Mouse (Mus musculus): ENCODE measurements around the gene Pnpo. TPM values are rescaled to one million over a fixed set of nuclear protein-coding genes. Genes with fewer than 3 reads are reported as not detected.

The Pnpo gene
- 8.0 TPM for polyA plus RNA-seq (2015; fragmentation: Illumina TruSeq; extraction: RNeasy Lipid Tissue Mini Kit (QIAGEN cat#74804); ENCODE audit: insufficient read depth, low read depth, low replicate concordance)

DNA sequence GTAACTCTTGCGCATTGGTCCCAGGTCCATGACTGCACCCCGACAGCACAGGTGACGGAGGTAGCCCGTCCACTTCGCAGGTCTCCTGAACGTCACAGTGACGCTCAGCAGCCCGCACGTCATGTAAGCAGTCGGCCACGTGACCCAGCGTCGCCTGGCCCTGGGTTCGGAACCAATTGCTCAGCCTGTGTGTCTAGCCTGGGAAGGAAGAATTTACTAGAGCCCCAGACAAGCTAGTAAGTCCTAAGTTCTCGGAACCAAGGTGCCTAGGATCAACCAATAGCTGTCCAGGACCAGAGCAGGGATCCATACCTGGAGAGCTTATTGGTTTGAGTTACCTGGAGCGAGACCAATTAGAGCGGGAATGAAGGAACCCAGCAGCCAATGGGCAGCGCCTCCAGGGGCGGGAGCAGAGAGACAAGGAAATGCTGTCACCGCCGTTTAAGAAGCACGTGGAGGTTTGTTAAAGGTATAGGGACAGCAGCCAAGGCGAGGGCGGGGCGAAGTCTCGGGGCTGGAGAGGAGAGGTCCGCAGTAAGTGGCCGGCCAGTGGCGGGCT lies at the start of gene Pnpo:
Pnpo (minus strand) TSS at position 241 of the 559 bp plus-strand sequence.

DNA sequence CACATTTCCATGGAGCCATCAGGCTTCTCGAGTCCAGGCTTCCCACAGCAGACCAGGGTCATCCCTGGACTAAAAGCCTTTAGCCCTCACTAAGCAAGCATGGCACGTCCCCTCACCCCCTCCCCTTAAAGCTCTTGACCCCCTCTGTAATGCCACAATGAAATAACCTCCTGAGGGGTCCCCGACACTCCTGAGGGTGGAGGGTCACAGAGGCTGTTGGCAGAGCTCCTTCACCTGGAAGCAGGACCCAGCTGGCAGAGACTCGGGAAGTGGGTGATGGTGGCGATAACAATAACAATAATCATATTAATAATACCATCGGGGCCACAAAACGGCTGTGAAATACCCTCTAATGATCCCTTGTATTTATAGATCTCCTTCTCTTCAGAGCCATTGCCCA lies 39.1 kb upstream of the Pnpo start, which contains the start of gene Sp2:
Sp2 (minus strand) TSS at position 101 of the 400 bp plus-strand sequence.

DNA sequence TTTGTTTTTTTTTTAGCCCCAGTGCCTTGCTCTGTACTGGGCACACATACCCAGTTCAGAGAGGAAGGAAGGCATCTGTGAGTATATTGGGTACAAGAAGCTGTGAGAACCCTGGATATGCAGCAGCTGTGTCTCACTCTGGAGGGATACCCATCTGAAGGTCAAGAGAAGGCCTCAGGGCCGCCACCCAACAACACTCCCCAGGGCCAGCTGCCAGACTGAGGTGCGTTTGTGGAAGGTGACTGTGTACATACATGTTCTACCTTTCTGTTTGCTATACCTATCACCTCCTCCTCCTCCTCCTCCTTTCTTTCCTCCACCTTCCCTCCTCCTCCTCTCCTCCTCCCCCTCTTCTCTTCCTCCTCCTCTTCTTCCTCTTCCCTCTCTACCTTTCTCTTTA lies 15.7 kb downstream of the Pnpo start, which contains the start of gene Prr15l:
Prr15l (plus strand) TSS at position 17 of the 400 bp plus-strand sequence.

DNA sequence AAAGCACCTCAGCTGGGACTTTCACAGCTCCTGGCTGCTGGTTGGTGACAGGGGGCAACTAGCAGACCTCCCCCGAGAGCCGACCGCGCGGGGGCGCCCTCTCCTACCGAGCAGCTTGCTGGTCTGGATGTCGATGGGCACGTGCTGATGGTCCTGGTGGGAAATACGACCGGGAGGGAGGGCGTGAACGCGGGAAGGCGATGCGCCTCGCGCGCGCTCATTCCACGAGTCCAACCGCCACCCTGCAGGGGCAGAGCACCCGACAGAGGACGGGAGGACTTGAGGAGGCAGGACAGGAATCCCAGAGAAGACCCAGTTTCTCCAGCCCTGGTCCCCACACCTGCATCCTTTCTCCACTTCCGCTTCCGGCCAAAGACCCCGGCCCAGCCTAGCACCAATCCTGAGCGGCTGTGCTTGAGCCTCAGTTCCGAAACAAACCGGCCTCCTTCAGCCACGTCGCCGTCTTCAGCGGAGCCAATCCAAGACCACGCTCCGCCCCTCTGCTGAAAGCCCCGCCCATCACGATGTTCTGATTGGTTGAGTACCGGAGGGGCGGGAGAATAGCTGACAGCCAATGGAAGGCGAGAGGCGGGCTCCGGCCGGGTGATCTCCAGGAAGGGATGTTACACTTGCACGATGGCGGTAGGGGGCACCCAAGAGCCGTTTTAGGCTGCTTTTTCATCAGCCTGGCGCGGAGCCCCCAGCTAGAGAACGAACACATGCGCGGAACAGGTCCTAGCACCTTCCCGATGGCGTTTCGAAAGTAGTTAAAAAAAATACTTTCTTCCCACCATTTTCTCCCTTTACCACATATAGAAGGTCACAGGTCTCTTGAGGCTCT lies 27.5 kb downstream of the Pnpo start, which contains the start of gene Cdk5rap3:
Cdk5rap3 (minus strand) TSS at position 453 of the 841 bp plus-strand sequence.

Other genes starting within 250 kb of the Pnpo start
- 7.6 TPM for gene Snx11, start 166.4 kb downstream of the Pnpo start, polyA plus RNA-seq (2015; fragmentation: Illumina TruSeq; extraction: RNeasy Lipid Tissue Mini Kit (QIAGEN cat#74804); ENCODE audit: insufficient read depth, low read depth, low replicate concordance)
- 10.8 TPM for gene Cbx1, start 154.9 kb downstream of the Pnpo start, polyA plus RNA-seq (2015; fragmentation: Illumina TruSeq; extraction: RNeasy Lipid Tissue Mini Kit (QIAGEN cat#74804); ENCODE audit: insufficient read depth, low read depth, low replicate concordance)
- gene Nfe2l1, start 114.0 kb downstream of the Pnpo start, polyA plus RNA-seq (2015; fragmentation: Illumina TruSeq; extraction: RNeasy Lipid Tissue Mini Kit (QIAGEN cat#74804); ENCODE audit: insufficient read depth, low read depth, low replicate concordance), result 32.6 TPM
- 123 TPM for gene Copz2, start 94.1 kb downstream of the Pnpo start, polyA plus RNA-seq (2015; fragmentation: Illumina TruSeq; extraction: RNeasy Lipid Tissue Mini Kit (QIAGEN cat#74804); ENCODE audit: insufficient read depth, low read depth, low replicate concordance)
- gene Cdk5rap3, start 27.5 kb downstream of the Pnpo start, polyA plus RNA-seq (2015; fragmentation: Illumina TruSeq; extraction: RNeasy Lipid Tissue Mini Kit (QIAGEN cat#74804); ENCODE audit: insufficient read depth, low read depth, low replicate concordance), result 40.0 TPM
- gene Prr15l, start 15.9 kb downstream of the Pnpo start, polyA plus RNA-seq (2015; fragmentation: Illumina TruSeq; extraction: RNeasy Lipid Tissue Mini Kit (QIAGEN cat#74804); ENCODE audit: insufficient read depth, low read depth, low replicate concordance), result 36.3 TPM
- 3.1 TPM for gene Sp2, start 39.0 kb upstream of the Pnpo start, polyA plus RNA-seq (2015; fragmentation: Illumina TruSeq; extraction: RNeasy Lipid Tissue Mini Kit (QIAGEN cat#74804); ENCODE audit: insufficient read depth, low read depth, low replicate concordance)
- gene Sp6, start 69.4 kb upstream of the Pnpo start, polyA plus RNA-seq (2015; fragmentation: Illumina TruSeq; extraction: RNeasy Lipid Tissue Mini Kit (QIAGEN cat#74804); ENCODE audit: insufficient read depth, low read depth, low replicate concordance), result 0.30 TPM
- 4.0 TPM for gene Scrn2, start 86.0 kb upstream of the Pnpo start, polyA plus RNA-seq (2015; fragmentation: Illumina TruSeq; extraction: RNeasy Lipid Tissue Mini Kit (QIAGEN cat#74804); ENCODE audit: insufficient read depth, low read depth, low replicate concordance)
- not detected for gene Lrrc46, start 97.4 kb upstream of the Pnpo start, polyA plus RNA-seq (2015; fragmentation: Illumina TruSeq; extraction: RNeasy Lipid Tissue Mini Kit (QIAGEN cat#74804); ENCODE audit: insufficient read depth, low read depth, low replicate concordance)
- 12.3 TPM for gene Mrpl10, start 97.6 kb upstream of the Pnpo start, polyA plus RNA-seq (2015; fragmentation: Illumina TruSeq; extraction: RNeasy Lipid Tissue Mini Kit (QIAGEN cat#74804); ENCODE audit: insufficient read depth, low read depth, low replicate concordance)
- gene Osbpl7, start 106.6 kb upstream of the Pnpo start, polyA plus RNA-seq (2015; fragmentation: Illumina TruSeq; extraction: RNeasy Lipid Tissue Mini Kit (QIAGEN cat#74804); ENCODE audit: insufficient read depth, low read depth, low replicate concordance), result 3.8 TPM
- gene Tbx21, start 171.3 kb upstream of the Pnpo start, polyA plus RNA-seq (2015; fragmentation: Illumina TruSeq; extraction: RNeasy Lipid Tissue Mini Kit (QIAGEN cat#74804); ENCODE audit: insufficient read depth, low read depth, low replicate concordance), result not detected
- 5.3 TPM for gene Tbkbp1, start 207.5 kb upstream of the Pnpo start, polyA plus RNA-seq (2015; fragmentation: Illumina TruSeq; extraction: RNeasy Lipid Tissue Mini Kit (QIAGEN cat#74804); ENCODE audit: insufficient read depth, low read depth, low replicate concordance)
- gene Kpnb1, start 243.9 kb upstream of the Pnpo start, polyA plus RNA-seq (2015; fragmentation: Illumina TruSeq; extraction: RNeasy Lipid Tissue Mini Kit (QIAGEN cat#74804); ENCODE audit: insufficient read depth, low read depth, low replicate concordance), result 19.5 TPM